Mouse (Mus musculus): ENCODE measurements around the gene Hs3st6. TPM values are rescaled to one million over a fixed set of nuclear protein-coding genes. Genes with fewer than 3 reads are reported as not detected.

The Hs3st6 gene
- total RNA-seq, 2 experiments from 2014 or later = 0.31 to 0.59 TPM

Other genes with a start within 250 kb of the Hs3st6 start
- gene Traf7, start 225.1 kb upstream of the Hs3st6 start, total RNA-seq (2021) = 10 to 100 TPM; 86.8 to 91.7 TPM
- gene Rab26, start 218.8 kb upstream of the Hs3st6 start, total RNA-seq (2021) = 10 to 100 TPM; 36.2 to 40.4 TPM
- gene Pkd1, start 203.2 kb upstream of the Hs3st6 start, total RNA-seq (2021) = 10 to 100 TPM; 68.6 to 78.7 TPM
- gene Tsc2, start 120.4 kb upstream of the Hs3st6 start, total RNA-seq (2021) = 100 to 1,000 TPM; 122 to 130 TPM
- 1 to 10 TPM; 4.4 to 5.0 TPM for gene Nthl1, start 120.3 kb upstream of the Hs3st6 start, total RNA-seq (2021)
- 10 to 100 TPM; 52.6 to 53.0 TPM for gene Slc9a3r2, start 102.7 kb upstream of the Hs3st6 start, total RNA-seq (2021)
- 1 to 10 TPM in 1 of 2 experiments, under 1 TPM in 1; 0.95 to 1.4 TPM for gene Npw, start 94.5 kb upstream of the Hs3st6 start, total RNA-seq (2021)
- gene Zfp598, start 83.3 kb upstream of the Hs3st6 start, total RNA-seq (2021) = 10 to 100 TPM; 37.9 to 39.3 TPM
- 100 to 1,000 TPM; 228 to 245 TPM for gene Syngr3, start 63.0 kb upstream of the Hs3st6 start, total RNA-seq (2021)
- gene Gfer, start 56.8 kb upstream of the Hs3st6 start, total RNA-seq (2021) = 10 to 100 TPM; 19.0 to 19.1 TPM
- 1 to 10 TPM; 2.5 to 3.6 TPM for gene Noxo1, start 56.8 kb upstream of the Hs3st6 start, total RNA-seq (2021)
- 10 to 100 TPM; 28.5 to 29.2 TPM for gene Tbl3, start 45.3 kb upstream of the Hs3st6 start, total RNA-seq (2021)
- gene Rnf151, start 34.9 kb upstream of the Hs3st6 start, total RNA-seq (2021) = not detected
- 100 to 1,000 TPM; 492 to 494 TPM for gene Rps2, start 34.9 kb upstream of the Hs3st6 start, total RNA-seq (2021)
- 100 to 1,000 TPM; 184 to 189 TPM for gene Ndufb10, start 28.5 kb upstream of the Hs3st6 start, total RNA-seq (2021)
- gene Rpl3l, start 25.2 kb upstream of the Hs3st6 start, total RNA-seq (2021) = under 1 TPM; 0.35 to 0.38 TPM
- 10 to 100 TPM; 38.4 to 38.7 TPM for gene Msrb1, start 16.3 kb upstream of the Hs3st6 start, total RNA-seq (2021)
- gene Meiob, start 51.3 kb downstream of the Hs3st6 start, total RNA-seq (2021) = not detected
- gene Hagh, start 87.2 kb downstream of the Hs3st6 start, total RNA-seq (2021) = 100 to 1,000 TPM; 120 to 135 TPM
- gene Fahd1, start 97.4 kb downstream of the Hs3st6 start, total RNA-seq (2021) = 10 to 100 TPM; 15.8 to 19.4 TPM
- not detected for gene Igfals, start 113.0 kb downstream of the Hs3st6 start, total RNA-seq (2021)
- gene Nubp2, start 133.4 kb downstream of the Hs3st6 start, total RNA-seq (2021) = 10 to 100 TPM; 35.7 to 37.4 TPM
- 10 to 100 TPM; 53.5 to 55.5 TPM for gene Spsb3, start 133.7 kb downstream of the Hs3st6 start, total RNA-seq (2021)
- gene Eme2, start 142.1 kb downstream of the Hs3st6 start, total RNA-seq (2021) = 10 to 100 TPM; 58.1 to 61.6 TPM
- 10 to 100 TPM; 67.5 to 73.1 TPM for gene Mrps34, start 142.1 kb downstream of the Hs3st6 start, total RNA-seq (2021)
- gene Nme3, start 143.5 kb downstream of the Hs3st6 start, total RNA-seq (2021) = 10 to 100 TPM; 40.3 to 44.6 TPM
- gene Mapk8ip3, start 184.0 kb downstream of the Hs3st6 start, total RNA-seq (2021) = 100 to 1,000 TPM; 315 to 321 TPM
- gene Jpt2, start 207.7 kb downstream of the Hs3st6 start, total RNA-seq (2021) = 10 to 100 TPM in 1 of 2 experiments, 1 to 10 TPM in 1; 5.3 to 10.4 TPM

Data from left cerebral cortex, postnatal 14 days (tissue).